Mouse (Mus musculus): ENCODE results near the gene Vmn2r84. TPM values are rescaled to one million over a fixed set of nuclear protein-coding genes. Genes with fewer than 3 reads are reported as not detected.
"Not testable (repeated sequence)": the region's sequence is repeated elsewhere in the genome, so short reads cannot be mapped to it uniquely, and the experiment has no call there.

Gene Vmn2r84
- not detected in 2 replicates for polyA plus RNA-seq (2016; fragmentation: Nextera tagmentation; extraction: Ambion mirVana)

DNA sequence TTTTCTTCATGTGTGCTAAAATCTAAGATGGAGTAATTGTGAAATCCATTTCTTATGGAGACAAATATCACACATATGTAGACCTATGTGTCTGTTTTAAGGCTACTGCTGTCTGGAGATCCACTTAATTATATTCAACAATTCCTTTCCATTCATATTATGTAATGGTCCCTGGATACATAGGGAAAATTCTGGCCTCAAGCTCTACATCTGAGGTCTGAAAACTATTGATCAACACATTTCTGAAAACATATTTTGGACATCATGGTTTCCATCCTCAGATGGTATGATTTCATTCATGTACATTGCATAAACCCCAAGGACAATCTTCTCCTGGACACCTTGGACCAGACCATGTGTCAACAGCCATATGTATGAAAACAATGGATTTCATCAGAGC is at the start of gene Vmn2r84:
Vmn2r84 (minus strand) TSS at position 101 of the 400 bp plus-strand sequence.
- no peaks in the 10 kb centered on the region for H3K27me3 ChIP-seq (ENCODE audit: insufficient read depth, poor library complexity, severe bottlenecking)

DNA sequence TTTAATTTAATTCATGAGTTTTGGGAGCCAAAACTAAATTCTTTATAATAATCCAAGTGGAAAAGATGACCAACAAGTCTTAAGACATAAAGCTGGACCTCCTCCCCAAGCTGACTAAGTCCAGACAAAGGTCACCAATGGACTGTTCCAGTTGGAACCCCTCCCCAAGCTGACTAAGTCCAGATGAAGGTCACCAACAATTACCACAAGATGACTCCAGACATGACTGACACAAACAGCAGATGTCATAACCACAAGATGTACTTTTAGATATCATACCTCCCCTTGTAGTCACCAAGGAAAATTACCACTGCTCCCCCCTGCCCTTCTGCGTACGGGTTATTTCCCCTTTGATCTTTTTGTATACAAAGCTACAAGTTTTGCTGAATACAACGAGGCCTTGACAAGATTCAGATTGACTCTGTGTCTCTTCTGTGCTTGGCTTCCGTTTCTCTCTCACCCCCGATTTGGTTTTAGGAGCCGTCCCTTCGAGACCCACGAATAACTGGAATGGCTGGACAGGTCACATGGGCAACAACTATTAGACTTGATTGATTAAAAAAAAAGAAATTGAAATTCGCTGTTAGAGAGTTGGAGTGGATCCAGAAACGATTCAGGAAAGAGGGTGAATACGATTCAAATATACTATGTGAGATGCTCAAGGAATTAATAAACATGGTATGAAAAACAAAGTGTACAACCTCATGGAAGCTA is 40.2 kb upstream of the Vmn2r84 start:
- not testable (repeated sequence) for H3K36me3 ChIP-seq; H3K9me3 ChIP-seq; H3K4me3 ChIP-seq; H3K27me3 ChIP-seq (ENCODE audit: insufficient read depth, poor library complexity, severe bottlenecking); H3K27ac ChIP-seq; H3K4me1 ChIP-seq (replicated peaks); DNase-seq (ENCODE audit: low spot score)
- 88% methylated on average over 11 of the region's 11 CpGs for WGBS

More for the DNA sequence above, at the start of gene Vmn2r84:
- H3K4me3 ChIP-seq = no peak within 1 kb of the TSS
- no peaks in the 10 kb centered on the region for H3K9me3 ChIP-seq
- no peaks in the 10 kb centered on the region for H3K4me1 ChIP-seq (replicated peaks)
- no peak within 1 kb of the TSS for H3K27ac ChIP-seq
- DNase-seq (ENCODE audit: low spot score) = no peak
- no peaks in the 10 kb centered on the region for H3K36me3 ChIP-seq

DNA sequence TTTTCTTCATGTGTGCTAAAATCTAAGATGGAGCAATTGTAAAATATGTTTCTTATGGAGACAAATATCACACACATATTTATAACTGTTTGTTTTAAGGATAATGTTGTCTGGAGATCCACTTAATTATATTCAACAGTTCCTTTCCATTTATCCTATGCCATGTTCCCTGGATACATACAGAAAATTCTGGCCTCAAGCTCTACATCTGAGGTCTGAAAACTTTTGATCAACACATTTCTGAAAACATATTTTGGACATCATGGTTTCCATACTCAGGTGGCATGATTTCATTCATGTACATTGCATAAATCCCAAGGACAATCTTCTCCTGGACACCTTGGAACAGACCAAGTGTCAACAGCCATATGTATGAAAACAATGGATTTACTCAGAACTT is 35.5 kb upstream of the Vmn2r84 start, which contains the start of gene Vmn2r85:
Vmn2r85 (minus strand) TSS at position 101 of the 400 bp plus-strand sequence.
- DNase-seq (ENCODE audit: low spot score); H3K36me3 ChIP-seq; H3K27ac ChIP-seq; H3K27me3 ChIP-seq (ENCODE audit: insufficient read depth, poor library complexity, severe bottlenecking); H3K4me1 ChIP-seq (replicated peaks); H3K9me3 ChIP-seq; H3K4me3 ChIP-seq: not testable (repeated sequence)

DNA sequence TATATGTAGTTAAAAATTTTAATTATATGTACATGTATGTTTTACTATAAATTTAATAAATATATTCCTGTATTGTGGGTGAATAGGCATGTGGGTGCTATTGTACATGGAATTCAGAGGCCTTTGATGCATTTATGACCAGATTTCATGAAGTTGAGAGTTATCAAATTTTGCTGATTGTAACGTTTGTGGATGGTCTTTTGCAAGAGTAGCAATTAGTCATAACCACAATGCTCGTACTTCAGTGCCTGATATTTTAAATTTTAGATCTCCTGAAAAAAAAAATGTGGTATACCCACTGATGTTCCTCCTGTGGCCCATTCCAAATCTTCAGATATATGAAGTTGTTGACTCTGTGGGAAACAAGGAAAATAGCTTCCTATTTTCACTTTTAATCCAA is 28.2 kb upstream of the Vmn2r84 start:
- H3K4me3 ChIP-seq; H3K27ac ChIP-seq; H3K4me1 ChIP-seq (replicated peaks); H3K36me3 ChIP-seq; DNase-seq (ENCODE audit: low spot score); H3K27me3 ChIP-seq (ENCODE audit: insufficient read depth, poor library complexity, severe bottlenecking); H3K9me3 ChIP-seq: not testable (repeated sequence)
- WGBS = 83% methylated on average over 2 of the region's 2 CpGs

DNA sequence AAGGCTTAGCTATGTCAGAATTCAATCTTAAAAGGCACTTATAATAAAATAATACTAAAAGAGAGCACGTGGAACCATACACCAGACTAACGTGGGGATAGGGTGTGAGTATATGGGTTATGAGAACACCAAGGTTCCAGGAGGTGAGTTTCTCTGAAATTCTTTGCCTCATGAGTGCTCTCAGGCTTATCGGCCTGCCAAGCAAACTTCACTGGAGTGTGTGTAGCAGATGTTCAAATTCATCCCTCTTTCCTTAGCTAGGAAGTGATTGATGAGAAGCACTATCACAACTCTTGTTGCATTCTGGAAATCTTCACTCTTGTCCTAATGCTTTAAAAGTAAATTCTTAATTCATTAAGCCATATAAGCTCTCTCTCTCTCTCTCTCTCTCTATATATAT is 26.3 kb upstream of the Vmn2r84 start:
- DNase-seq (ENCODE audit: low spot score) = no peak
- H3K27me3 ChIP-seq (ENCODE audit: insufficient read depth, poor library complexity, severe bottlenecking) = no peaks in the 10 kb centered on the region
- no peak overlapping the region for H3K4me3 ChIP-seq
- 81% methylated on average over 3 of the region's 3 CpGs for WGBS
- H3K27ac ChIP-seq = no peak overlapping the region
- no peaks in the 10 kb centered on the region for H3K9me3 ChIP-seq
- no peaks in the 10 kb centered on the region for H3K36me3 ChIP-seq
- H3K4me1 ChIP-seq (replicated peaks) = no peaks in the 10 kb centered on the region

DNA sequence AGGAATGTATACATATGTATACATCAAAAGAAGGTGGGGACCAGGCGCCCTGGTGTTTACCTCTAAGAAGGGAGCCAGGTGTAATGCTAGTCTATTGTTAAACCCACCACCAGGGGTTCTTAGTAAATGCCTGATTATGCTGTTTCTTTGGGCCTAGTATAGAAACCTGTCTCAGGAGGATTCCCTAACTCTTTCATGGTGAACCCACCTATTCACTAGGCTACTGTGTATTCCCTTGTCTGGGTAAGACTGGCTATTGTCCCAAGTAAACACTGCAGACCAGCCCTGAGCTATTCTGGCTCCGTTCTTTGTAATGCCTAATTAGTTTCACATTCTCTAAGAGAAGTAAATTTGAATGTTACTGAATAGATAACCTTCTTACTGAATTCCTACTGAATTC is 25.8 kb upstream of the Vmn2r84 start:
- H3K27me3 ChIP-seq (ENCODE audit: insufficient read depth, poor library complexity, severe bottlenecking); H3K9me3 ChIP-seq; H3K4me1 ChIP-seq (replicated peaks); DNase-seq (ENCODE audit: low spot score); H3K4me3 ChIP-seq; H3K27ac ChIP-seq; H3K36me3 ChIP-seq: not testable (repeated sequence)
- 59% methylated on average over 2 of the region's 2 CpGs for WGBS

DNA sequence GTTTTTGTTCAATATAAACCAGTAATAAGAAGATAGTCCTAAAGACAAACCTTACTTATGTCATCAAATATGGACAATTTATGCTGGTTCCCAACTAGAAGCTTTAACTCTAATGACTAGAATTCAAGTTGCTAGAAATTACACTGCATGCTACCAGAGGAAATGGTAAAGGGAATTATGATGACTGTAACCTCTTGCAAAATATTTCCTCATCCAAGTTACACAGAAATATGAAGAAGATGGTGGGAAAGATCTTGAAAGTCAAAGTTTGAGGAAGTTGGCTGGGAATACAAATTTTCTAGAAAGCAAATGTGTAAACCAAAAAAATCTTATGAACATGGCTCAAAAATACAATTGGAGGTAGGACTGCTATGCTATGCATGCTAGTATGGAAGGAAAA is 22.2 kb upstream of the Vmn2r84 start:
- H3K27me3 ChIP-seq (ENCODE audit: insufficient read depth, poor library complexity, severe bottlenecking); DNase-seq (ENCODE audit: low spot score); H3K4me1 ChIP-seq (replicated peaks); H3K27ac ChIP-seq; H3K36me3 ChIP-seq; H3K4me3 ChIP-seq; H3K9me3 ChIP-seq: not testable (repeated sequence)

DNA sequence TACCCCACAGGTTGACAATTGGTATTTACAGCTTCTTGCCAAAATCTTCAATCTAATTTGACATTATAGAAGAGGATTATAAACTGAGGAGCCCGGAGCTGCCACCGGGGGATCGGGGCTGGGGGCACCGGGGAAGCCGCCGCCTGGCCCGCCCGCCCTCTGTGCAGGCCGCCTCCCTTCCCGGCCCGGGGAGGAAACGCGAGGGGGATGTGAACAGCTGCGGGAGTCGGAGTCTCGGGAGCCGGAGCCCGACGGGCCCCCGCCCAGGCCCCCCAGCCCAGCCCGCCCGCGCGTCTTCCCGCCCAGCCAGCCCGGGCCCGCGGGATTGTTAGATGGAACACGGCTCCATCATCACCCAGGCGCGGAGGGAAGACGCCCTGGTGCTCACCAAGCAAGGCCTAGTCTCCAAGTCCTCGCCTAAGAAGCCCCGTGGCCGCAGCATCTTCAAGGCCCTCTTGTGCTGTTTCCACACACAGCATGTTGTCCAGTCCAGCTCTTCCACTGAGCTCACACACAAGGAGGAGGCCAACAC is 18.1 kb upstream of the Vmn2r84 start:
- not testable (repeated sequence) for H3K4me3 ChIP-seq; H3K4me1 ChIP-seq (replicated peaks); H3K36me3 ChIP-seq; H3K27ac ChIP-seq; H3K27me3 ChIP-seq (ENCODE audit: insufficient read depth, poor library complexity, severe bottlenecking); DNase-seq (ENCODE audit: low spot score); H3K9me3 ChIP-seq
- WGBS = 75% methylated on average over 35 of the region's 35 CpGs

DNA sequence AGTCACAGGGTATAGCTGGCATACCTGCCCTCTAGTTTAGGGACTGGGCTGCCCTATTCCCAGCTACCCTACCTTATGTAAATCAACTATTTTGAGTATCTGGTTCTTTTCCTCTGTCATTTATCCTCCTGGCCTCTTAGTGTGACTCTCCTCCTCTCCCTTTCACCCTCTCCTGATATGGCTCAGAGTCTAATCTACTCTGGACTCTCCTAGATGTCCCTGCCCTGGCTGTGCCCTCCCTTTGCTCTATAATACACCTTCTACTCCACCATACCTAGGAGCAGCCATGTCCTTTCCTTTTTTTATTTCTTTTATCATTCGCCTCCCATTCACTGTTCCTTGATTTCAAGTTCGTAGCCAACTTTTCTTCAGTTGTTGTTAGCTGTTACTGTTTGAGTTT is 19.0 kb downstream of the Vmn2r84 start:
- H3K9me3 ChIP-seq = no peaks in the 10 kb centered on the region
- H3K36me3 ChIP-seq = no peaks in the 10 kb centered on the region
- no peak for DNase-seq (ENCODE audit: low spot score)
- no peaks in the 10 kb centered on the region for H3K4me1 ChIP-seq (replicated peaks)
- H3K4me3 ChIP-seq = no peak overlapping the region
- H3K27me3 ChIP-seq (ENCODE audit: insufficient read depth, poor library complexity, severe bottlenecking) = no peaks in the 10 kb centered on the region
- H3K27ac ChIP-seq = no peak overlapping the region
- WGBS = 87% methylated on average over 2 of the region's 2 CpGs

DNA sequence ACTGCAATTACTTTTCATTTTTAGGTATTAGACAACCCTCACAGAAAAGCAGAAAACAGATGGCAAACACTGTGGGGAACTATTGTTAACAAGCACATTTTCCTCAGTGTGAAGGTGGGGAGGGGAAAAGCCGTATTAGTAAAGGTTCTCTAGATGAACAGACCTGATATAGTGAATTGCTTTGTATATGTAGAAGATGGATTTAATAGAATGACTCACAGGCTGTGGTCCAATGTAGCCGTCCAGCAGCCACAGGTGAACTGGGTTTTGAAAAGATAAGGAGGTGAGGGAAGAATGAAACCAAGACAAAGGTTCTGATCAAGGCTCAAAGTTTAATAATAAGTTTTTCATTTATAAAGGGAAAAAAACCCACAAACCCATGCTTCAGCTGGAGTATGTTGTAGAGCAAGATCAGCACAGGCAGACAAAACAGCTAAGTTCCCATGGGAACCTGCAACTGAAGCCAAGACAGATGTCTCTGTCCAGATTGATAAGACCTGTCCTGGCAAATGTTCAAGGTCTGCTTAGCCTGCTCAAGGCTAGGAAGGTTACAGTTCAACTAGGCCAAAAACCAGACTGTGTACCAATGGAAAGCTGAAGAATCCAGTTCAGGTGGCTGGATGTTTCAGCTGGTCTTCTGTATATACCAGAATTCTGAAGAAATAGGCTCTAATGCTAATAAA is 21.5 kb downstream of the Vmn2r84 start:
- Histone ChIP-seq H3K4me3 (no peak overlapping the region), H3K36me3 (no peaks in the 10 kb centered on the region), H3K27me3 (ENCODE audit: insufficient read depth, poor library complexity, severe bottlenecking) (no peaks in the 10 kb centered on the region), H3K27ac (no peak overlapping the region), H3K9me3 (no peaks in the 10 kb centered on the region), H3K4me1 (replicated peaks) (no peaks in the 10 kb centered on the region)
- 84% methylated on average over 2 of the region's 2 CpGs for WGBS
- no peak for DNase-seq (ENCODE audit: low spot score)

DNA sequence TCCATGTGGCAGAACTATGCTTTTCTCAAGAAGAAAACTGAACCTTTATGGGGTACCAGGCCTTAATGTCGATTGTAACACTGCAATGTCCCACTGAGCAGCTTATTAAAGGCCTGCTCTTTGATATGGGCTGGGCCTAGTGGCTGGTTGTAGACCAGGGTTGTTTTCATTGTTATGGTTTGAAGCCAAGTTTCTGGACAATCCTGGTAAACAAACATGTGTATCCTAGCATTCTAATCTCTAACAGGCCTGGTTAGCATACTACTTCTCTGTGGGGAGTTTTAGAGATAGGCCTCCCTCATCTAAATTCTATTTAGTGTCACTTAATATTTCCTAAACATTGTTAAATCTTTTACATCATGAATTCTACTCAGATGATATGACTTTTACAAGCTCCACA is 22.5 kb downstream of the Vmn2r84 start:
- Histone ChIP-seq H3K27ac (no peak overlapping the region), H3K36me3 (no peaks in the 10 kb centered on the region), H3K9me3 (no peaks in the 10 kb centered on the region), H3K27me3 (ENCODE audit: insufficient read depth, poor library complexity, severe bottlenecking) (no peaks in the 10 kb centered on the region), H3K4me3 (no peak overlapping the region), H3K4me1 (replicated peaks) (no peaks in the 10 kb centered on the region)
- DNase-seq (ENCODE audit: low spot score) = no peak
- 74% methylated on average over 1 of the region's 1 CpGs for WGBS

DNA sequence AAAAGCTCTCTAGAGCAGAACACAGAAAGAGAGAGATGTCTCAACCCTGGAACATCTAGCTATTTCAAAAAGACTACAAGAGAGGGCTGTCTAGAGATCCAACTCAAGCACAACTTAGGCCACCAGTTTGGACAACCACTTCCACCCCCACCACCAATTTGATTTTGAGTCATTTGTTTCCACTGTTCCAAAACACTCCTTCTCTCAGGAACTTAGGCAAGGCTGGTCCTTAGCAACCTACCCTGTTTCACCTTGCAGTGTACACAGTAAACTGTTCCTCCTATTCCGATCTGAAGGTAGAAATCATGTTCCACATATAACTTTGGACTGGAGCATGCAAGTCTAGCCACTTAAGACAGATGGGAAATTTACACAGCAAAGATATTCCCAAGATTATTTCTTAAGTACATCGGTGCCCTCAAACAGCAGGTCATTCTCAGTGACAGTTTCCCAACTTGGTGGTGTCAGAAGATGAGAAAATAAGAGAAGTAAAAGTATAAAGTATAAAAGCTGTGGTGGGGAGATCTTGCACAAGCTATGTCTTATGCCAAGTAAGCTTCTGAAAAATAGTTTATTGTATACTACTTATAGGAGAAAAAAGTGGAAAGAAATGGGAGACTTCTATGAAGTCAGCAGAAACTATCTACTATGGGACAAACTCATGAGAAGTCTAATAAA is 24.0 kb downstream of the Vmn2r84 start:
- Histone ChIP-seq H3K4me1 (replicated peaks) (no peaks in the 10 kb centered on the region), H3K4me3 (no peak overlapping the region), H3K27ac (no peak overlapping the region), H3K9me3 (no peaks in the 10 kb centered on the region), H3K36me3 (no peaks in the 10 kb centered on the region), H3K27me3 (ENCODE audit: insufficient read depth, poor library complexity, severe bottlenecking) (no peaks in the 10 kb centered on the region)
- 90% methylated on average over 2 of the region's 2 CpGs for WGBS
- DNase-seq (ENCODE audit: low spot score) = no peak

DNA sequence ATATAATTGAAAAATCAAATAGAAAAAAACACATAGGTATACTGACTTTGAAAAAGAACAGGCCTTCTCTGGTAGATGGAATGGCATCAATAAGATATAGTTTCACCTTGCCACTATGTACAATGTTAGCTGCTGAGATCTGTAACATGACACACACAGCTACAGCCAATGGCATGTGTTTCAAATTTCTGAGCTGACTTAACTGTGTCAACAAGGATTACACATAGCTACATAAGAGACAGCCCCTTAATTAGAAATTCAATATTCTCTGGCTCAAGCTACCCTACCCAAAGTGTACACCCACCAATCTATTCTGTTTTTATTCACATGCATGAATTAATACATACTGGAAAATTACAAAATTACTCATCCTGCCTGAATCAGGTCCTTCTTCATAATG is 25.7 kb downstream of the Vmn2r84 start:
- Histone ChIP-seq H3K36me3 (no peaks in the 10 kb centered on the region), H3K9me3 (no peaks in the 10 kb centered on the region), H3K4me3 (no peak overlapping the region), H3K4me1 (replicated peaks) (no peaks in the 10 kb centered on the region), H3K27ac (no peak overlapping the region), H3K27me3 (ENCODE audit: insufficient read depth, poor library complexity, severe bottlenecking) (no peaks in the 10 kb centered on the region)
- no peak for DNase-seq (ENCODE audit: low spot score)
